Mouse (Mus musculus) liver, adult 2 months (tissue): ENCODE measurements around the gene B2m.

Experiments used
- CTCF ChIP-seq: fragments of 200-500 bp; IDR thresholded peaks from 2 replicates; pipeline ENCODE4 v1.5.1; 2011; ENCODE audit warnings: low read depth, low read length, control low read depth
- POLR2A ChIP-seq: fragments of 200-500 bp; IDR thresholded peaks from 2 replicates; pipeline ENCODE4 v1.6.1; 2011; ENCODE audit warnings: low read length, control low read depth; ENCODE audit not compliant: insufficient read depth; ENCODE audit errors: extremely low read depth

DNA sequence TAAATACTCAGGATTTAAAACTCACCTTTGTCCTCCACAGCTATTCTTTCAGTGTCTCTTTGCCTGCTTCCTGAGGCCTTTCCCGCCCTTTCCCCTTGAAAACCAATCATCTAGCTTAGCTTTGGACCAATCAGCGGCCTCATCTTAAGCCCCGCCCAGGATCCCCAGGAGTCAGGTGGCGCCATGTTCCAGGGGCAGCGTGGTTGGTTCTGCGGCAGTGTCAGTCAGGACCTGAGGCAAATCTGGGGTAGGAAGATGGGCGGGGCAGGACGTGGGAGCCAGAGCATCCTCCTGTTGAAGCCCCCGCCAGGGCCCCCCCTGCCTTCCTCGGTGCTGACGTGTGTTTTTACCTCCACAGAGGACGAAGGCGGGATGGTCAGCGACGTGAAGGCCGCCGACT is 38.6 kb downstream of the B2m start, which contains the start of the genes Patl2 and Terb2:
- no peak for TF ChIP-seq CTCF
- no peak for TF ChIP-seq POLR2A
